8 mouse cellular contexts compared by ENCODE assay signal in genomic region chr1:45022146-45022841, GRCm38 (mm10).
DNase-seq lines count a peak whose midpoint lies in the region; ATAC-seq lines count a peak whose summit lies in the region.

No protein-coding gene starts in this region.

- no peak for ATAC-seq in midbrain, embryonic 14.5 days (ENCODE audit: low FRiP score, low TSS enrichment)
- no peak for ATAC-seq in midbrain, embryonic 15.5 days (replicated peaks)
- peak; percentile 88 for ATAC-seq in stomach, embryonic 16.5 days (ENCODE audit: insufficient read depth, low FRiP score)
- no peak for ATAC-seq in monocyte, adult 5-6 weeks (replicated peaks; ENCODE audit: insufficient number of reproducible peaks, low FRiP score, low TSS enrichment, poor library complexity, severe bottlenecking)

- intact Hi-C loops in gastrocnemius, postnatal 14 days (cut with DNase I; ENCODE audit: low total_unique reads), result no loop called here

- WGBS in midbrain, embryonic 14.5 days, result 94% methylated on average over 1 of the region's 1 CpGs
- 84% methylated on average over 1 of the region's 1 CpGs for WGBS in midbrain, embryonic 15.5 days
- 35% methylated on average over 1 of the region's 1 CpGs for WGBS in stomach, embryonic 16.5 days

- H3K27ac ChIP-seq in midbrain, embryonic 14.5 days (replicated peaks; ENCODE audit: low read depth, low read length), result no peak overlapping the region
- H3K27ac ChIP-seq in midbrain, embryonic 15.5 days, result no peak overlapping the region
- peak overlapping the region; percentile 91 for H3K27ac ChIP-seq in stomach, embryonic 16.5 days (ENCODE audit: low read length)

- H3K27me3 ChIP-seq in midbrain, embryonic 14.5 days (ENCODE audit: control insufficient read depth, insufficient read depth, low read length), result no peaks in the 10 kb centered on the region
- no peaks in the 10 kb centered on the region for H3K27me3 ChIP-seq in midbrain, embryonic 15.5 days (replicated peaks)
- no peaks in the 10 kb centered on the region for H3K27me3 ChIP-seq in stomach, embryonic 16.5 days (ENCODE audit: control insufficient read depth, insufficient read depth, low read length)

- no peak overlapping the region for H3K9ac ChIP-seq in midbrain, embryonic 14.5 days (replicated peaks; ENCODE audit: low read length)
- no peak overlapping the region for H3K9ac ChIP-seq in midbrain, embryonic 15.5 days
- no peak overlapping the region for H3K9ac ChIP-seq in stomach, embryonic 16.5 days (ENCODE audit: low read length)

- H3K4me3 ChIP-seq in midbrain, embryonic 14.5 days (replicated peaks; ENCODE audit: low read depth, low read length), result no peak overlapping the region
- no peak overlapping the region for H3K4me3 ChIP-seq in midbrain, embryonic 15.5 days
- no peak overlapping the region for H3K4me3 ChIP-seq in stomach, embryonic 16.5 days (replicated peaks; ENCODE audit: low read length)

- H3K36me3 ChIP-seq in midbrain, embryonic 14.5 days (ENCODE audit: control insufficient read depth, insufficient read depth, low read length), result no peaks in the 10 kb centered on the region
- H3K36me3 ChIP-seq in midbrain, embryonic 15.5 days (replicated peaks), result no peaks in the 10 kb centered on the region
- no peaks in the 10 kb centered on the region for H3K36me3 ChIP-seq in stomach, embryonic 16.5 days (ENCODE audit: control insufficient read depth, insufficient read depth, low read length)

- no peaks in the 10 kb centered on the region for H3K4me1 ChIP-seq in midbrain, embryonic 14.5 days (ENCODE audit: control insufficient read depth, insufficient read depth, low read length)
- H3K4me1 ChIP-seq in midbrain, embryonic 15.5 days, result no peaks in the 10 kb centered on the region
- H3K4me1 ChIP-seq in stomach, embryonic 16.5 days (ENCODE audit: control insufficient read depth, insufficient read depth, low read length), result peaks cover 12% of the 10 kb centered on the region; the same call in 1 of the 2 replicates

- no peak overlapping the region for H3K4me2 ChIP-seq in midbrain, embryonic 14.5 days (ENCODE audit: low read length)
- H3K4me2 ChIP-seq in midbrain, embryonic 15.5 days, result no peak overlapping the region
- no peak overlapping the region for H3K4me2 ChIP-seq in stomach, embryonic 16.5 days (ENCODE audit: low read depth, low read length)

- peak; percentile 3 for DNase-seq in midbrain, embryonic 14.5 days
- DNase-seq in gastrocnemius, postnatal 14 days, result peak; percentile 87
- DNase-seq in kidney, postnatal 25 days, result peak; percentile 65 to 66
- DNase-seq in thymus, postnatal 4 days, result no peak
- no peak for DNase-seq in B cell, adult 2 months

- no peaks in the 10 kb centered on the region for H3K9me3 ChIP-seq in midbrain, embryonic 14.5 days (ENCODE audit: control insufficient read depth, low read length)
- no peaks in the 10 kb centered on the region for H3K9me3 ChIP-seq in midbrain, embryonic 15.5 days
- H3K9me3 ChIP-seq in stomach, embryonic 16.5 days (replicated peaks; ENCODE audit: control insufficient read depth, low read length), result no peaks in the 10 kb centered on the region

Comparison
In these comparisons a context has a peak if more than half of its experiments do, and no peak if none do; other contexts are left out.
1. DNase-seq: peak in midbrain, embryonic 14.5 days (single experiment), gastrocnemius, postnatal 14 days (single experiment) and kidney, postnatal 25 days (2 of 2); none in thymus, postnatal 4 days (single experiment) and B cell, adult 2 months (0 of 2).